Mouse (Mus musculus): Measurements from ENCODE around the gene Kdm8.
"Not testable (repeated sequence)": the region's sequence is repeated elsewhere in the genome, so short reads cannot be mapped to it uniquely, and the experiment has no call there.

Gene Kdm8

GRCm38 (mm10) chr7:125444464-125445401 is at the start of gene Kdm8:
TSS of gene Kdm8 (plus strand) at chr7:125444676.
- DNase-seq (ENCODE audit: extremely low read depth, insufficient read length, low spot score): peak; percentile 95

- DNase-seq (ENCODE audit: extremely low read depth, insufficient read length, low spot score): no peak
These were observed 46.4 kb upstream of the Kdm8 start for GRCm38 (mm10) chr7:125398116-125398515.

GRCm38 (mm10) chr7:125398687-125399086 is 45.8 kb upstream of the Kdm8 start:
- no peak for DNase-seq (ENCODE audit: extremely low read depth, insufficient read length, low spot score)

GRCm38 (mm10) chr7:125407136-125407535 is 37.3 kb upstream of the Kdm8 start:
- no peak for DNase-seq (ENCODE audit: extremely low read depth, insufficient read length, low spot score)

GRCm38 (mm10) chr7:125415087-125415486 is 29.4 kb upstream of the Kdm8 start:
- DNase-seq (ENCODE audit: extremely low read depth, insufficient read length, low spot score): no peak

- no peak for DNase-seq (ENCODE audit: extremely low read depth, insufficient read length, low spot score)
These were observed 28.7 kb upstream of the Kdm8 start for GRCm38 (mm10) chr7:125415776-125416175.

- DNase-seq (ENCODE audit: extremely low read depth, insufficient read length, low spot score): no peak
These were observed 27.7 kb upstream of the Kdm8 start for GRCm38 (mm10) chr7:125416762-125417161.

- DNase-seq (ENCODE audit: extremely low read depth, insufficient read length, low spot score): no peak
These were observed 26.1 kb upstream of the Kdm8 start for GRCm38 (mm10) chr7:125418413-125418812.

- DNase-seq (ENCODE audit: extremely low read depth, insufficient read length, low spot score): peak; percentile 6
These were observed 24.3 kb upstream of the Kdm8 start for GRCm38 (mm10) chr7:125420190-125420589.

- no peak for DNase-seq (ENCODE audit: extremely low read depth, insufficient read length, low spot score)
These were observed 22.6 kb upstream of the Kdm8 start for GRCm38 (mm10) chr7:125421911-125422310.

GRCm38 (mm10) chr7:125423056-125423455 is 21.4 kb upstream of the Kdm8 start:
- no peak for DNase-seq (ENCODE audit: extremely low read depth, insufficient read length, low spot score)

GRCm38 (mm10) chr7:125427492-125428090 is 16.9 kb upstream of the Kdm8 start:
- no peak for DNase-seq (ENCODE audit: extremely low read depth, insufficient read length, low spot score)

GRCm38 (mm10) chr7:125428381-125428780 is 16.1 kb upstream of the Kdm8 start:
- DNase-seq (ENCODE audit: extremely low read depth, insufficient read length, low spot score): no peak

- not testable (repeated sequence) for DNase-seq (ENCODE audit: extremely low read depth, insufficient read length, low spot score)
These were observed 15.5 kb upstream of the Kdm8 start for GRCm38 (mm10) chr7:125428816-125429500.

- no peak for DNase-seq (ENCODE audit: extremely low read depth, insufficient read length, low spot score)
These were observed 14.2 kb upstream of the Kdm8 start for GRCm38 (mm10) chr7:125430170-125430842.

GRCm38 (mm10) chr7:125433874-125434273 is 10.6 kb upstream of the Kdm8 start:
- no peak for DNase-seq (ENCODE audit: extremely low read depth, insufficient read length, low spot score)

GRCm38 (mm10) chr7:125434666-125435290 is 9.7 kb upstream of the Kdm8 start:
- no peak for DNase-seq (ENCODE audit: extremely low read depth, insufficient read length, low spot score)

- DNase-seq (ENCODE audit: extremely low read depth, insufficient read length, low spot score): no peak
These were observed 2.2 kb upstream of the Kdm8 start for GRCm38 (mm10) chr7:125442323-125442722.

- no peak for DNase-seq (ENCODE audit: extremely low read depth, insufficient read length, low spot score)
These were observed 406 bp upstream of the Kdm8 start for GRCm38 (mm10) chr7:125444076-125444463.

GRCm38 (mm10) chr7:125450678-125451077 is 6.2 kb downstream of the Kdm8 start:
- DNase-seq (ENCODE audit: extremely low read depth, insufficient read length, low spot score): no peak

Data from 3134 (cell line).